Mouse (Mus musculus) midbrain, embryonic 14.5 days (tissue): ENCODE results near the gene Sfmbt1. TPM values are rescaled to one million over a fixed set of nuclear protein-coding genes. Genes with fewer than 3 reads are reported as not detected.

ENCODE experiments used
- ATAC-seq: fragments of 200-750 bp; cut with Nextera tagmentation; 2 replicates; pipeline ENCODE4 v1.8.0; 2017; ENCODE audit warnings: moderate number of reproducible peaks, moderate library complexity; ENCODE audit not compliant: low FRiP score, low TSS enrichment
- DNase-seq: peaks from one replicate; pipeline ENCODE4 v3.0.0-alpha.2; 2015
- H3K27ac ChIP-seq: fragments of 300-500 bp; sonication (generic); replicated peaks from 2 replicates; pipeline ENCODE4 v1.5.1; 2014; ENCODE audit warnings: mild to moderate bottlenecking, low read depth, low read length, moderate library complexity
- H3K27me3 ChIP-seq: fragments of 300-500 bp; sonication (generic); 2 replicates; pipeline ENCODE4 v1.6.1; 2014; ENCODE audit warnings: low read length, control low read depth, mixed read lengths; ENCODE audit not compliant: control insufficient read depth, insufficient read depth
- H3K36me3 ChIP-seq: fragments of 300-500 bp; sonication (generic); 2 replicates; pipeline ENCODE4 v1.6.1; 2014; ENCODE audit warnings: low read length, control low read depth; ENCODE audit not compliant: control insufficient read depth, insufficient read depth
- H3K4me1 ChIP-seq: fragments of 300-500 bp; sonication (generic); 2 replicates; pipeline ENCODE4 v1.6.1; 2014; ENCODE audit warnings: mild to moderate bottlenecking, antibody characterized with exemption, low read length, control low read depth; ENCODE audit not compliant: control insufficient read depth, insufficient read depth
- H3K4me2 ChIP-seq: fragments of 300-500 bp; sonication (generic); 2 replicates; pipeline ENCODE4 v1.6.1; 2014; ENCODE audit warnings: mild to moderate bottlenecking, low read length, moderate library complexity
- H3K4me3 ChIP-seq: fragments of 300-500 bp; sonication (generic); replicated peaks from 2 replicates; pipeline ENCODE4 v1.5.1; 2014; ENCODE audit warnings: low read depth, low read length
- H3K9ac ChIP-seq: fragments of 300-500 bp; sonication (generic); replicated peaks from 2 replicates; pipeline ENCODE4 v1.6.1; 2014; ENCODE audit warnings: mild to moderate bottlenecking, low read length, moderate library complexity
- H3K9me3 ChIP-seq: fragments of 300-500 bp; sonication (generic); 2 replicates; pipeline ENCODE4 v1.6.1; 2016; ENCODE audit warnings: low read length, control low read depth, mixed read lengths; ENCODE audit not compliant: control insufficient read depth
- WGBS: fragments of 180-500 bp; shearing (Covaris S2); extraction: QIAGEN DNeasy Blood & Tissue Kit; methylation state at CpG from one replicate; pipeline ENCODE4 v1.1.7; 2014; 5-methylcytosine and 5-hydroxymethylcytosine counted together
- polyA plus RNA-seq: library from polyadenylated mRNA; unstranded; fragments of >200 nt; fragmentation: Nextera tagmentation; extraction: Ambion mirVana; gene quantifications from 2 replicates; pipeline ENCODE4 v1.2.1, GENCODE M21; 2014

The Sfmbt1 gene
- 17.0 and 20.9 TPM in 2 replicates for polyA plus RNA-seq

- 2% methylated on average over 85 of the region's 87 CpGs for WGBS
- ATAC-seq = peak; percentile 73
These were observed at the start of gene Sfmbt1 for GRCm38 (mm10) chr14:30714799-30715617. TSS of gene Sfmbt1 (plus strand) at chr14:30714849.

DNA sequence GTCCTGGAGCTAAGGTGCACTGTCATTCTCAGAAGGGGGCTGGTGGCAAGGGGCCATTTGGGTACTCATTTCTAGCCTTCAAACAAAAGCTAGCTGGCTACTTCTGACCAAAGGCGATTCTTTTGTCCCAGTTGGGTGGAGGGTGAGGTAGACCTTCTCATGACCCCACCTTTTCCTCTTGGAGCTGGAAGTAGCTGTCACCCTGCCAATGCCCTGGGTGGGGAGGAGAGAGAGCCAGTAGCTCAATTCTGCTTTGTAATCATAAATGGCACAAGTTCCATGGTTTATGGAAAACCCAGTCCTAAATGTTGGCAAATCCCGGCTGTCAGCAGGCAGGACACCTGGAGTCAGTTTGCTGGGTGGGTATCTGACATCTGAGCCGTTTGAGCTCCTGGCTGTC lies 48.6 kb upstream of the Sfmbt1 start:
- WGBS = 83% methylated on average over 3 of the region's 3 CpGs
- Histone ChIP-seq H3K27me3 (no peaks in the 10 kb centered on the region), H3K27ac (no peak overlapping the region), H3K4me2 (no peak overlapping the region), H3K4me1 (no peaks in the 10 kb centered on the region), H3K36me3 (peaks cover 75% of the 10 kb centered on the region), H3K4me3 (no peak overlapping the region), H3K9ac (no peak overlapping the region), H3K9me3 (no peaks in the 10 kb centered on the region)
- no peak for ATAC-seq
- DNase-seq = no peak

More at GRCm38 (mm10) chr14:30714799-30715617, at the start of gene Sfmbt1:
- H3K4me3 ChIP-seq = peak within 1 kb of the TSS; percentile 89
- DNase-seq = peak; percentile 73
- H3K9ac ChIP-seq = peak within 1 kb of the TSS; percentile 81
- peak within 1 kb of the TSS; percentile 93 for H3K27ac ChIP-seq
- H3K36me3 ChIP-seq = no peaks in the 10 kb centered on the region
- peaks cover 9% of the 10 kb centered on the region; the same call in 1 of the 2 replicates for H3K4me1 ChIP-seq
- H3K9me3 ChIP-seq = no peaks in the 10 kb centered on the region
- H3K27me3 ChIP-seq = no peaks in the 10 kb centered on the region
- peak within 1 kb of the TSS; percentile 73 for H3K4me2 ChIP-seq

DNA sequence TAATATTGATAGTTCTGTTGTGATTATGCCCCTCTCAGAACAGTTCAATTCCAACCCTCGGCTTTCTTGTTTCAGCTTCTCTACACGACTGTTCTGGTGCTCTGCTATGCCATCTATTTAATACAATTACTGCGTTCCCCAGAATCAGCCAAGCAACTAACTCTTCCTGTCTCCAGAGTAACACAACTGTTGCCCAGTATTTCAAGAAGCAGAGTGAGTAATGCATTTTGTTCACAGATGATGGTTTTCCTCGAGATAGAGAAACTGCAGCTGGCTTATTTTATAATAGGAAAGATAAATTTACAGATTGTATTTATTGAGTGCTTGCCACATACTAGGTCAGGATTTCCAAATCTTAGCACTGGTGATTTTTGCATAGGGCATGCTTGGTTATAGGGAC lies 48.0 kb upstream of the Sfmbt1 start:
- peaks cover 70% of the 10 kb centered on the region for H3K36me3 ChIP-seq
- H3K27me3 ChIP-seq = no peaks in the 10 kb centered on the region
- no peak overlapping the region for H3K27ac ChIP-seq
- no peaks in the 10 kb centered on the region for H3K9me3 ChIP-seq
- no peaks in the 10 kb centered on the region for H3K4me1 ChIP-seq
- ATAC-seq (no peak), DNase-seq (no peak)
- H3K4me2 ChIP-seq = no peak overlapping the region
- H3K9ac ChIP-seq = no peak overlapping the region
- H3K4me3 ChIP-seq = no peak overlapping the region
- 89% methylated on average over 4 of the region's 4 CpGs for WGBS

- peaks cover 54% of the 10 kb centered on the region for H3K36me3 ChIP-seq
- H3K9ac ChIP-seq = no peak overlapping the region
- H3K9me3 ChIP-seq = no peaks in the 10 kb centered on the region
- no peaks in the 10 kb centered on the region for H3K4me1 ChIP-seq
- no peak overlapping the region for H3K27ac ChIP-seq
- no peak overlapping the region for H3K4me2 ChIP-seq
- ATAC-seq (no peak), DNase-seq (no peak)
- H3K4me3 ChIP-seq = no peak overlapping the region
- 93% methylated on average over 6 of the region's 6 CpGs for WGBS
- H3K27me3 ChIP-seq = no peaks in the 10 kb centered on the region
These were observed 44.5 kb upstream of the Sfmbt1 start for GRCm38 (mm10) chr14:30670161-30670560.

DNA sequence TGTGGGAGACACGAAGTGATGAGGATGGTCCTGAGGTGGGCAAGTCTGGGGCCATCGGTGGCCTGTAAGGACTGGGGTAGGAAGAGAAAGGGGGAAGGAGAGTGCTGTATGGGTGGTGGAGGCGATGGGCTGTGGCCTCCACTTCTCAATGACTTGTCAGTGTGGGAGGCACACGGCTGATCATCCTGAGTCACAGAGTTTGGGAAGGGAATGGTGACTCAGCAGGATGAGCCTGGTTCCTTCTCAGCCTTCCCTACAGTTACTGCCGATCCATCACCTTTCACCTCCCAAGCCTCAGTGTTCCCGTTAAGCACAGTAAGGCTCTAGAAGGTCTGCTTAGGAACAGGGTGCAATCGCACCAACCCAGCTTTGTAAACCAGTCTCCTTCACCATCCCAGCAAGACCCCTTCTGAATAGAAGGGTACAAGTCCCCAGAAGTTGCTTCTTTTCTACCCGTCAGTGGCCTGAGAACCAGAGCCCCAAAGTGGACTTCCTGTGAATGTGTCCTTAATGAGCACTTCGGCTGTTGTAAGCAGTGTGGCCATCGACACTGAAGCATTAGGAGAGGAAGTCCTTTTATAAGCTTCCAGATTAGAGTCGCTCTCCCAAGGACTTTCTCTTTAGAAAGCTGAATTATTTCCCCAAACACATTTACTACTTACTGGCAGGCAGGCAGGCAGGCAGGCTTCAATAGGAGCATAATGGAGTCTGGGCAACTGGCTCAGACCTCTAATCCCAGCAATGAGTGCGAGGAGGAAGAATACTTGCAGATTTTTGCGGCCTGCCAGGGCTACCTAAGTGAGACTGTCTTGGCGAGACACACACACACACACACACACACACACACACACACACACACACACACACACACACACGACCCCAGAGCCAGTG lies 43.3 kb upstream of the Sfmbt1 start:
- H3K27me3 ChIP-seq = no peaks in the 10 kb centered on the region
- no peaks in the 10 kb centered on the region for H3K4me1 ChIP-seq
- DNase-seq = no peak
- 77% methylated on average over 15 of the region's 15 CpGs for WGBS
- no peak overlapping the region for H3K27ac ChIP-seq
- no peak overlapping the region for H3K4me3 ChIP-seq
- no peak overlapping the region for H3K4me2 ChIP-seq
- H3K9me3 ChIP-seq = no peaks in the 10 kb centered on the region
- H3K36me3 ChIP-seq = peaks cover 54% of the 10 kb centered on the region
- no peak overlapping the region for H3K9ac ChIP-seq
- no peak for ATAC-seq

GRCm38 (mm10) chr14:30671986-30672312 lies 42.7 kb upstream of the Sfmbt1 start:
- H3K4me3 ChIP-seq = no peak overlapping the region
- H3K9ac ChIP-seq = no peak overlapping the region
- H3K4me1 ChIP-seq = no peaks in the 10 kb centered on the region
- no peaks in the 10 kb centered on the region for H3K9me3 ChIP-seq
- H3K36me3 ChIP-seq = peaks cover 54% of the 10 kb centered on the region
- H3K4me2 ChIP-seq = no peak overlapping the region
- DNase-seq = peak; percentile 93
- ATAC-seq = peak; percentile 37
- H3K27ac ChIP-seq = no peak overlapping the region
- H3K27me3 ChIP-seq = no peaks in the 10 kb centered on the region
- 8% methylated on average over 3 of the region's 3 CpGs for WGBS

- no peak overlapping the region for H3K4me3 ChIP-seq
- H3K9ac ChIP-seq = no peak overlapping the region
- H3K27me3 ChIP-seq = no peaks in the 10 kb centered on the region
- WGBS = 63% methylated on average over 6 of the region's 6 CpGs
- no peak overlapping the region for H3K4me2 ChIP-seq
- DNase-seq = no peak
- no peaks in the 10 kb centered on the region for H3K9me3 ChIP-seq
- peaks cover 46% of the 10 kb centered on the region for H3K36me3 ChIP-seq
- ATAC-seq = no peak
- H3K4me1 ChIP-seq = no peaks in the 10 kb centered on the region
- no peak overlapping the region for H3K27ac ChIP-seq
These were observed 39.7 kb upstream of the Sfmbt1 start for GRCm38 (mm10) chr14:30674947-30675346.

DNA sequence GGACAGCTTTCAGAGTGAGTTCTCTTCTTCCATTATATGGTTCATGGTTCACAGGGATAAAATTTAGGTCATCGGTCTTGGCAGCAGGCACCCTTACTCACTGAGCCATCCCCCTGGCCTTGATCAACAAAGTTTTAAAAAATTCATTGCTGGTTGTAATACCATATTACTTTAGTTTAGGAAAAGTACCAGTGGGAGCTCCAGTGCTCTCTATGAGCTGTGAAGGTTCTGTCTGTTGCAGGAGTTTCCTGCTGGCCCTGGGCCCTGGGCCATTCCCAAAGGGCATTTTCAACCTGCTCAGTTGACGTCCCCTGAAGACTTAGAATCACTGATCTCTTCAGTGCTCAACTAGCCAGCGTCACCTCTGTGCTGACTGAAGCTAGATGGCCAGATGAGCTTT lies 32.5 kb upstream of the Sfmbt1 start:
- Histone ChIP-seq H3K9me3 (no peaks in the 10 kb centered on the region), H3K4me2 (no peak overlapping the region), H3K4me3 (no peak overlapping the region), H3K27me3 (no peaks in the 10 kb centered on the region), H3K4me1 (no peaks in the 10 kb centered on the region), H3K27ac (no peak overlapping the region), H3K36me3 (peaks cover 49% of the 10 kb centered on the region), H3K9ac (no peak overlapping the region)
- DNase-seq = no peak
- ATAC-seq = no peak
- 93% methylated on average over 3 of the region's 3 CpGs for WGBS
